Mouse (Mus musculus): Measurements from ENCODE around the gene St6galnac3. TPM values are rescaled to one million over a fixed set of nuclear protein-coding genes. Genes with fewer than 3 reads are reported as not detected.

The St6galnac3 gene
- polyA plus RNA-seq, 1 experiment from 2014 or later: 26.6 TPM

- WGBS: 96% methylated on average over 14 of the region's 14 CpGs
- H3K27ac ChIP-seq (replicated peaks; ENCODE audit: low read depth, low read length): no peak overlapping the region
- no peaks in the 10 kb centered on the region for H3K27me3 ChIP-seq (ENCODE audit: control insufficient read depth, insufficient read depth, low read length)
- ATAC-seq (ENCODE audit: low FRiP score, low TSS enrichment) (no peak), DNase-seq (no peak)
- no peak overlapping the region for H3K4me3 ChIP-seq (replicated peaks; ENCODE audit: low read depth, low read length)
- no peaks in the 10 kb centered on the region for H3K36me3 ChIP-seq (ENCODE audit: control insufficient read depth, insufficient read depth, low read length)
- no peaks in the 10 kb centered on the region for H3K9me3 ChIP-seq (ENCODE audit: control insufficient read depth, low read length)
- H3K9ac ChIP-seq (replicated peaks; ENCODE audit: low read length): no peak overlapping the region
- no peak overlapping the region for H3K4me2 ChIP-seq (ENCODE audit: low read length)
- no peaks in the 10 kb centered on the region for H3K4me1 ChIP-seq (ENCODE audit: control insufficient read depth, insufficient read depth, low read length)
These were observed 185.1 kb downstream of the St6galnac3 start for GRCm38 (mm10) chr3:153539851-153540250.

GRCm38 (mm10) chr3:153538396-153538795 lies 186.6 kb downstream of the St6galnac3 start:
- ATAC-seq (ENCODE audit: low FRiP score, low TSS enrichment) (no peak), DNase-seq (no peak)
- no peak overlapping the region for H3K4me3 ChIP-seq (replicated peaks; ENCODE audit: low read depth, low read length)
- H3K27ac ChIP-seq (replicated peaks; ENCODE audit: low read depth, low read length): no peak overlapping the region
- H3K36me3 ChIP-seq (ENCODE audit: control insufficient read depth, insufficient read depth, low read length): no peaks in the 10 kb centered on the region
- H3K4me2 ChIP-seq (ENCODE audit: low read length): no peak overlapping the region
- WGBS: 71% methylated on average over 2 of the region's 2 CpGs
- no peaks in the 10 kb centered on the region for H3K4me1 ChIP-seq (ENCODE audit: control insufficient read depth, insufficient read depth, low read length)
- no peak overlapping the region for H3K9ac ChIP-seq (replicated peaks; ENCODE audit: low read length)
- no peaks in the 10 kb centered on the region for H3K27me3 ChIP-seq (ENCODE audit: control insufficient read depth, insufficient read depth, low read length)
- no peaks in the 10 kb centered on the region for H3K9me3 ChIP-seq (ENCODE audit: control insufficient read depth, low read length)

DNA sequence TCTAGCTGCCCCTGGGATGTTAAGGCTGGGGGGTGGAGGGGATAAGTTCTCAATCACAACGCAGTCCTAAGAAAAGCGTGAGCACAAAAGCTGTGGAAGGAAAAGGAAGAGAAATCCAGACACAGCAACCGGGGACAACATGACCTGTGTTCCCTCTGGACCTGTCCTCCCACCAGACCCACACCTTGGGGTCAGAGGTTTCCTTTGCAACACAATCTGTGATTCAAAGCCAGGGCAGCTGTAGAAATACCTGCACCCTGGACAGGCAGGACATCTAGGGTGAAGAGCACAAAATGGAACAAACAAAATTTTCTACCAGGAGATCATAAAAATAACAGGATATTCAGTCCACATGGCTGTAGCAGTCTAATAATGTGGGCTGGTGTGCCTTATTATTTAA lies 187.5 kb downstream of the St6galnac3 start:
- Histone ChIP-seq H3K27me3 (ENCODE audit: control insufficient read depth, insufficient read depth, low read length) (no peaks in the 10 kb centered on the region), H3K4me1 (ENCODE audit: control insufficient read depth, insufficient read depth, low read length) (no peaks in the 10 kb centered on the region), H3K27ac (replicated peaks; ENCODE audit: low read depth, low read length) (no peak overlapping the region), H3K9ac (replicated peaks; ENCODE audit: low read length) (no peak overlapping the region), H3K4me3 (replicated peaks; ENCODE audit: low read depth, low read length) (no peak overlapping the region), H3K4me2 (ENCODE audit: low read length) (no peak overlapping the region), H3K36me3 (ENCODE audit: control insufficient read depth, insufficient read depth, low read length) (no peaks in the 10 kb centered on the region), H3K9me3 (ENCODE audit: control insufficient read depth, low read length) (no peaks in the 10 kb centered on the region)
- ATAC-seq (ENCODE audit: low FRiP score, low TSS enrichment) (no peak), DNase-seq (no peak)
- 86% methylated on average over 3 of the region's 3 CpGs for WGBS

- H3K27ac ChIP-seq (replicated peaks; ENCODE audit: low read depth, low read length): no peak overlapping the region
- H3K36me3 ChIP-seq (ENCODE audit: control insufficient read depth, insufficient read depth, low read length): no peaks in the 10 kb centered on the region
- no peak for DNase-seq
- H3K4me2 ChIP-seq (ENCODE audit: low read length): no peak overlapping the region
- no peaks in the 10 kb centered on the region for H3K9me3 ChIP-seq (ENCODE audit: control insufficient read depth, low read length)
- 80% methylated on average over 4 of the region's 4 CpGs for WGBS
- no peaks in the 10 kb centered on the region for H3K27me3 ChIP-seq (ENCODE audit: control insufficient read depth, insufficient read depth, low read length)
- H3K4me1 ChIP-seq (ENCODE audit: control insufficient read depth, insufficient read depth, low read length): no peaks in the 10 kb centered on the region
- no peak overlapping the region for H3K4me3 ChIP-seq (replicated peaks; ENCODE audit: low read depth, low read length)
- ATAC-seq (ENCODE audit: low FRiP score, low TSS enrichment): no peak
- H3K9ac ChIP-seq (replicated peaks; ENCODE audit: low read length): no peak overlapping the region
These were observed 188.7 kb downstream of the St6galnac3 start for GRCm38 (mm10) chr3:153536260-153536659.

DNA sequence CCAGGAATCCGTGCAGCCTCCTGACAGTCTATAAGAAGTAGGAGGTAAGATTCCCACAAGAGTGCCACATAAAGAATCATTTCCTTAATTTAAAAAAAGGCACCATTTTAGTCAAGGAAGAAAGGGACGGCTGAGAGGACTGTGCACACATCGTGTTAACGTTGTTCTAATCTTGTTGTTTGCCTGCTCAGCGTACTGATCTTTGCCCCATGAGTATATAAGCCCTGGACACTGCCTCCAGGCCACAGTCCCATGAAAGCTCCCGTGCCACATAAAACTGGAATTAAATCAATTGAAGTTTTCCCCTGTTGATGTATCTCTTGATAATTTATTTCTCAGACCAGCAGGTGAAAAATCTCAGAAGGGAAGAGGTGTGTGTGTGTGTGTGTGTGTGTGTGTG lies 195.8 kb downstream of the St6galnac3 start:
- Histone ChIP-seq H3K4me1 (ENCODE audit: control insufficient read depth, insufficient read depth, low read length) (no peaks in the 10 kb centered on the region), H3K27ac (replicated peaks; ENCODE audit: low read depth, low read length) (no peak overlapping the region), H3K36me3 (ENCODE audit: control insufficient read depth, insufficient read depth, low read length) (no peaks in the 10 kb centered on the region), H3K27me3 (ENCODE audit: control insufficient read depth, insufficient read depth, low read length) (no peaks in the 10 kb centered on the region), H3K4me3 (replicated peaks; ENCODE audit: low read depth, low read length) (no peak overlapping the region), H3K9ac (replicated peaks; ENCODE audit: low read length) (no peak overlapping the region), H3K9me3 (ENCODE audit: control insufficient read depth, low read length) (no peaks in the 10 kb centered on the region), H3K4me2 (ENCODE audit: low read length) (no peak overlapping the region)
- 75% methylated on average over 6 of the region's 6 CpGs for WGBS
- ATAC-seq (ENCODE audit: low FRiP score, low TSS enrichment) (no peak), DNase-seq (no peak)

GRCm38 (mm10) chr3:153525151-153525768 lies 199.7 kb downstream of the St6galnac3 start:
- no peak overlapping the region for H3K9ac ChIP-seq (replicated peaks; ENCODE audit: low read length)
- H3K4me2 ChIP-seq (ENCODE audit: low read length): no peak overlapping the region
- H3K9me3 ChIP-seq (ENCODE audit: control insufficient read depth, low read length): no peaks in the 10 kb centered on the region
- no peaks in the 10 kb centered on the region for H3K4me1 ChIP-seq (ENCODE audit: control insufficient read depth, insufficient read depth, low read length)
- no peak overlapping the region for H3K4me3 ChIP-seq (replicated peaks; ENCODE audit: low read depth, low read length)
- no peaks in the 10 kb centered on the region for H3K36me3 ChIP-seq (ENCODE audit: control insufficient read depth, insufficient read depth, low read length)
- H3K27ac ChIP-seq (replicated peaks; ENCODE audit: low read depth, low read length): no peak overlapping the region
- 79% methylated on average over 6 of the region's 6 CpGs for WGBS
- DNase-seq (peak; percentile 37), ATAC-seq (ENCODE audit: low FRiP score, low TSS enrichment) (no peak)
- H3K27me3 ChIP-seq (ENCODE audit: control insufficient read depth, insufficient read depth, low read length): no peaks in the 10 kb centered on the region

DNA sequence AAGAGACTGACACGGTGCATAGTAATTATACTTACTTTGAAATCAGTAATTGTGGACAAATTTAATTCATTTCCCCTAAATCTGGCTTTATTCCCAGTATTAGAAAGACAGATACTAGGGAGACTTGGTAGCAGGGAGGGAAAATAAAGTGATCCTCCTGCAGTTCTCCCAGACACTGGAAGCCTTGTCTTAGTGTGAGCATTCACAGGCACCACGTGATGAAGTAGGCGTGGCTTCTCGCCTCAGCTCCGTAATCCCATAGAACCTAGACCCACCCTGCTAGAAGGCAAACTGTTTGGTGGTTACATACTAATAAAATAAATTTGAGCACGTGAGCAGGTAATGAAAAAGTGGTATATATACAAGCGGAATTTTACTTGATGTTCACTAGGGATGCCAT lies 208.1 kb downstream of the St6galnac3 start:
- Histone ChIP-seq H3K4me2 (ENCODE audit: low read length) (no peak overlapping the region), H3K4me1 (ENCODE audit: control insufficient read depth, insufficient read depth, low read length) (no peaks in the 10 kb centered on the region), H3K9ac (replicated peaks; ENCODE audit: low read length) (no peak overlapping the region), H3K9me3 (ENCODE audit: control insufficient read depth, low read length) (peaks cover 14% of the 10 kb centered on the region; the same call in 1 of the 2 replicates), H3K4me3 (replicated peaks; ENCODE audit: low read depth, low read length) (no peak overlapping the region), H3K36me3 (ENCODE audit: control insufficient read depth, insufficient read depth, low read length) (no peaks in the 10 kb centered on the region), H3K27me3 (ENCODE audit: control insufficient read depth, insufficient read depth, low read length) (no peaks in the 10 kb centered on the region), H3K27ac (replicated peaks; ENCODE audit: low read depth, low read length) (no peak overlapping the region)
- DNase-seq (no peak), ATAC-seq (ENCODE audit: low FRiP score, low TSS enrichment) (no peak)
- 78% methylated on average over 7 of the region's 7 CpGs for WGBS

- H3K27me3 ChIP-seq (ENCODE audit: control insufficient read depth, insufficient read depth, low read length): no peaks in the 10 kb centered on the region
- DNase-seq (no peak), ATAC-seq (ENCODE audit: low FRiP score, low TSS enrichment) (no peak)
- H3K4me1 ChIP-seq (ENCODE audit: control insufficient read depth, insufficient read depth, low read length): peaks cover 13% of the 10 kb centered on the region
- H3K4me3 ChIP-seq (replicated peaks; ENCODE audit: low read depth, low read length): no peak overlapping the region
- no peak overlapping the region for H3K9ac ChIP-seq (replicated peaks; ENCODE audit: low read length)
- WGBS: 65% methylated on average over 6 of the region's 6 CpGs
- H3K36me3 ChIP-seq (ENCODE audit: control insufficient read depth, insufficient read depth, low read length): no peaks in the 10 kb centered on the region
- H3K27ac ChIP-seq (replicated peaks; ENCODE audit: low read depth, low read length): no peak overlapping the region
- peaks cover 6% of the 10 kb centered on the region; the same call in 1 of the 2 replicates for H3K9me3 ChIP-seq (ENCODE audit: control insufficient read depth, low read length)
- no peak overlapping the region for H3K4me2 ChIP-seq (ENCODE audit: low read length)
These were observed 211.4 kb downstream of the St6galnac3 start for GRCm38 (mm10) chr3:153513501-153514060.

GRCm38 (mm10) chr3:153512545-153512944 lies 212.4 kb downstream of the St6galnac3 start:
- 76% methylated on average over 6 of the region's 6 CpGs for WGBS
- DNase-seq: no peak
- Histone ChIP-seq H3K36me3 (ENCODE audit: control insufficient read depth, insufficient read depth, low read length) (no peaks in the 10 kb centered on the region), H3K4me2 (ENCODE audit: low read length) (no peak overlapping the region), H3K9ac (replicated peaks; ENCODE audit: low read length) (no peak overlapping the region), H3K4me1 (ENCODE audit: control insufficient read depth, insufficient read depth, low read length) (peaks cover 13% of the 10 kb centered on the region), H3K9me3 (ENCODE audit: control insufficient read depth, low read length) (no peaks in the 10 kb centered on the region), H3K27me3 (ENCODE audit: control insufficient read depth, insufficient read depth, low read length) (no peaks in the 10 kb centered on the region), H3K4me3 (replicated peaks; ENCODE audit: low read depth, low read length) (no peak overlapping the region), H3K27ac (replicated peaks; ENCODE audit: low read depth, low read length) (no peak overlapping the region)
- ATAC-seq (ENCODE audit: low FRiP score, low TSS enrichment): no peak

Measured in midbrain, embryonic 14.5 days (tissue).